Mouse (Mus musculus) kidney, embryonic 14.5 days (tissue): Measurements from ENCODE around the gene Cdhr5. TPM values are rescaled to one million over a fixed set of nuclear protein-coding genes. Genes with fewer than 3 reads are reported as not detected.
A peak's percentile ranks its signal among the peaks of the same experiment; 100 is the strongest.

Source experiments
- ATAC-seq: fragments of 200-750 bp; cut with Nextera tagmentation; 2 replicates; pipeline ENCODE4 v1.8.0; 2017; ENCODE audit warnings: moderate number of reproducible peaks, mild to moderate bottlenecking, moderate TSS enrichment, moderate library complexity; ENCODE audit not compliant: low FRiP score, low TSS enrichment
- H3K27ac ChIP-seq: fragments of 300-500 bp; sonication (generic); 2 replicates; pipeline ENCODE4 v1.5.1; 2014; ENCODE audit warnings: low read depth, mild to moderate bottlenecking, low read length, moderate library complexity, mixed read lengths
- H3K27me3 ChIP-seq: fragments of 300-500 bp; sonication (generic); 2 replicates; pipeline ENCODE4 v1.6.1; 2014; ENCODE audit warnings: mild to moderate bottlenecking, low read length; ENCODE audit not compliant: control insufficient read depth, insufficient read depth
- H3K36me3 ChIP-seq: fragments of 300-500 bp; sonication (generic); 2 replicates; pipeline ENCODE4 v1.6.1; 2014; ENCODE audit warnings: low read length, mixed read lengths; ENCODE audit not compliant: control insufficient read depth, insufficient read depth
- H3K4me1 ChIP-seq: fragments of 300-500 bp; sonication (generic); 2 replicates; pipeline ENCODE4 v1.6.1; 2014; ENCODE audit warnings: low read length, mixed read lengths; ENCODE audit not compliant: control insufficient read depth, insufficient read depth
- H3K4me2 ChIP-seq: fragments of 300-500 bp; sonication (generic); replicated peaks from 2 replicates; pipeline ENCODE4 v1.6.1; 2014; ENCODE audit warnings: low read depth, mild to moderate bottlenecking, low read length
- H3K4me3 ChIP-seq: fragments of 300-500 bp; sonication (generic); 2 replicates; pipeline ENCODE4 v1.5.1; 2014; ENCODE audit warnings: mild to moderate bottlenecking, low read length
- H3K9ac ChIP-seq: fragments of 300-500 bp; sonication (generic); 2 replicates; pipeline ENCODE4 v1.6.1; 2014; ENCODE audit warnings: low read depth, mild to moderate bottlenecking, low read length, moderate library complexity
- H3K9me3 ChIP-seq: fragments of 300-500 bp; sonication (generic); 2 replicates; pipeline ENCODE4 v1.6.1; 2016; ENCODE audit warnings: low read length; ENCODE audit not compliant: control insufficient read depth
- WGBS: fragments of 180-500 bp; shearing (Covaris S2); extraction: QIAGEN DNeasy Blood & Tissue Kit; methylation state at CpG from one replicate; pipeline ENCODE4 v1.1.7; 2014; 5-methylcytosine and 5-hydroxymethylcytosine counted together
- polyA plus RNA-seq: library from polyadenylated mRNA; unstranded; fragments of >200 nt; fragmentation: Nextera tagmentation; extraction: Ambion mirVana; gene quantifications from 2 replicates; pipeline ENCODE4 v1.2.1, GENCODE M21; 2014

Cdhr5 gene
- polyA plus RNA-seq = 1.7 and 3.5 TPM in 2 replicates

GRCm38 (mm10) chr7:141276546-141276945, at the start of gene Cdhr5:
Gene Cdhr5, minus strand, starts transcription at chr7:141276786.
- Histone ChIP-seq H3K4me1 (peaks cover 4% of the 10 kb centered on the region; the same call in 1 of the 2 replicates), H3K27me3 (no peaks in the 10 kb centered on the region), H3K9ac (no peak within 1 kb of the TSS), H3K4me2 (0 out of 2 replicates have a peak within 1 kb of the TSS, but pooled peaks have one; percentile 1), H3K36me3 (no peaks in the 10 kb centered on the region), H3K27ac (no peak within 1 kb of the TSS), H3K9me3 (no peaks in the 10 kb centered on the region), H3K4me3 (no peak within 1 kb of the TSS)
- WGBS = 22% methylated on average over 11 of the region's 11 CpGs
- ATAC-seq = peak; percentile 33; the same call in 1 of the 2 replicates

- ATAC-seq = no peak
- peaks cover 48% of the 10 kb centered on the region for H3K36me3 ChIP-seq
- H3K4me2 ChIP-seq = no peak overlapping the region
- H3K9ac ChIP-seq = peak overlapping the region; percentile 19; the same call in 1 of the 2 replicates
- H3K27me3 ChIP-seq = no peaks in the 10 kb centered on the region
- no peaks in the 10 kb centered on the region for H3K9me3 ChIP-seq
- no peak overlapping the region for H3K27ac ChIP-seq
- H3K4me3 ChIP-seq = no peak overlapping the region
- 96% methylated on average over 1 of the region's 1 CpGs for WGBS
- H3K4me1 ChIP-seq = peaks cover 15% of the 10 kb centered on the region
Observed at GRCm38 (mm10) chr7:141324686-141325085, 48.1 kb upstream of the Cdhr5 start.

DNA sequence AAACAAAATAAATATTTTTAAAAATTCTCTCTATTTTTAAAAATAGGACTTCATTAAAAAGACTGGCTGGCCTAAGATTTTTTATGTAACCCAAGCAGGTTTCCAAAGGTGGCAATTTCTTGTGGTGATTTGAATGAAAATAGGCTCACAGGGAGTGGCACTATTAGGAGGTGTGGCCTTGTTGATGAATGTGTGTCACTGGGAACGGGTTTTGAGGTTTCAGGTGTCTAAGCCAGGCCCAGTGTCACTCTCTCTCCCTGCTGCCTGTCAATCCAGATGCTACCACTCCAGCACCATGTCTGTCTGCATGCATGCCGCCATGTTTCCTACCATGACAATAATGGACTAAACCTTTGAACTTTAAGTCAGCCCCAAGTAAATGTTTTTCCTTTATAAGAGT, 42.9 kb upstream of the Cdhr5 start:
- no peak for ATAC-seq
- Histone ChIP-seq H3K4me2 (no peak overlapping the region), H3K4me1 (no peaks in the 10 kb centered on the region), H3K4me3 (no peak overlapping the region), H3K27me3 (no peaks in the 10 kb centered on the region), H3K36me3 (peaks cover 96% of the 10 kb centered on the region), H3K27ac (no peak overlapping the region), H3K9ac (no peak overlapping the region), H3K9me3 (no peaks in the 10 kb centered on the region)
- WGBS = 60% methylated on average over 2 of the region's 2 CpGs

DNA sequence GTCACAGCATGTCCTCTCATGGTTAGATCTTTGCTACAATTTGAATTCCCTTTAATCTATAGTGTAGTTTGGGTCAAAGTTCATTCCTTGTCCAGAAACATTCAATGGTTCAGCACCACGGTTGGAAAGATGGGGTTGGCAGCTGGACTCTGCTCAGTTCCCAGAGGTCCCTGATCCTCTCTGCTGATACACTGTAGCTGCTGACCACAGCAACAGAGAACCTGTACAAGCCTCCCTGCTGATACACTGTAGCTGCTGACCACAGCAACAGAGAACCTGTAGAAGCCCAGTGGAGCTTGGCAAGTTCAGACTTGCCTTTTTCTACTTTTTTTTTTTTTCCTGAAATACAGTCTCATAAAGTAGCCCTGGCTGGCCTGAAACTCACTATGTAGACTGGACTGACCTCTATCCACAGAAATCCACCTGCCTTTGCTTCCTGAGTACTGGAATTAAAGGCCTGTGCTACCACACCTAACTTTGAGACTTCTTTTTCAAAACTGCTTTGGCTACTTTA, 41.1 kb upstream of the Cdhr5 start:
- Histone ChIP-seq H3K4me2 (no peak overlapping the region), H3K4me3 (no peak overlapping the region), H3K36me3 (peaks cover 97% of the 10 kb centered on the region), H3K27ac (no peak overlapping the region), H3K4me1 (no peaks in the 10 kb centered on the region), H3K27me3 (no peaks in the 10 kb centered on the region), H3K9me3 (no peaks in the 10 kb centered on the region), H3K9ac (no peak overlapping the region)
- no peak for ATAC-seq
- WGBS = 88% methylated on average over 1 of the region's 1 CpGs

- WGBS = 71% methylated on average over 5 of the region's 5 CpGs
- Histone ChIP-seq H3K27ac (no peak overlapping the region), H3K27me3 (no peaks in the 10 kb centered on the region), H3K9me3 (no peaks in the 10 kb centered on the region), H3K4me2 (no peak overlapping the region), H3K9ac (no peak overlapping the region), H3K4me1 (no peaks in the 10 kb centered on the region), H3K4me3 (no peak overlapping the region), H3K36me3 (peaks cover 94% of the 10 kb centered on the region)
- ATAC-seq = no peak; the same call in 1 of the 2 replicates
Observed at GRCm38 (mm10) chr7:141315974-141316373, 39.4 kb upstream of the Cdhr5 start.

DNA sequence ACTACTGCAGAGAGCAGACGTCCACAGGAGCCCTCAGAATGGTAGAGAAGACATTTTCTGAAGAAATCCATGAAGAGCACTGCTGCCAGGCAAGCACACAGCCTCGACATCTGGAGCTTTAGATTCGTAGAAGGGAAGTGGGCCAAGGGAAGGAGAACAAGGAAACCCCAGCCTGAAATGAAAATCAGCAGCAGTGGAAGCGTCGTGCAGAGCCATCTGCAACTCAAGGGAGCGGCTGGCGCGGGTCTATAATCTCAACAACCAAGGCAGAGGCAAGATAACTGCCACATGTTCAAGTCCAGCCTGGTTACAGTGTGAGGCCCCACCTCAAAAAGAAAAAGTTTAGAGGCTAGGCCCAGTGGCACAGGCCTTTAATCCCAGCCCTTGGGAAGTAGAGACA, 38.5 kb upstream of the Cdhr5 start:
- Histone ChIP-seq H3K9me3 (no peaks in the 10 kb centered on the region), H3K36me3 (peaks cover 94% of the 10 kb centered on the region), H3K4me1 (no peaks in the 10 kb centered on the region), H3K9ac (no peak overlapping the region), H3K27me3 (no peaks in the 10 kb centered on the region), H3K4me3 (no peak overlapping the region), H3K27ac (no peak overlapping the region), H3K4me2 (no peak overlapping the region)
- no peak for ATAC-seq
- WGBS = 94% methylated on average over 8 of the region's 8 CpGs

- WGBS = 83% methylated on average over 2 of the region's 2 CpGs
- Histone ChIP-seq H3K36me3 (peaks cover 94% of the 10 kb centered on the region), H3K4me1 (no peaks in the 10 kb centered on the region), H3K4me3 (no peak overlapping the region), H3K4me2 (no peak overlapping the region), H3K9ac (no peak overlapping the region), H3K27ac (no peak overlapping the region), H3K9me3 (no peaks in the 10 kb centered on the region), H3K27me3 (no peaks in the 10 kb centered on the region)
- ATAC-seq = no peak
Observed at GRCm38 (mm10) chr7:141314416-141314815, 37.8 kb upstream of the Cdhr5 start.

GRCm38 (mm10) chr7:141304537-141304936, 28.0 kb upstream of the Cdhr5 start:
- no peak overlapping the region for H3K9ac ChIP-seq
- H3K4me1 ChIP-seq = no peaks in the 10 kb centered on the region
- no peaks in the 10 kb centered on the region for H3K27me3 ChIP-seq
- H3K36me3 ChIP-seq = peaks cover 90% of the 10 kb centered on the region
- no peak overlapping the region for H3K4me2 ChIP-seq
- ATAC-seq = no peak
- WGBS = 92% methylated on average over 4 of the region's 4 CpGs
- no peak overlapping the region for H3K27ac ChIP-seq
- H3K9me3 ChIP-seq = no peaks in the 10 kb centered on the region
- no peak overlapping the region for H3K4me3 ChIP-seq

DNA sequence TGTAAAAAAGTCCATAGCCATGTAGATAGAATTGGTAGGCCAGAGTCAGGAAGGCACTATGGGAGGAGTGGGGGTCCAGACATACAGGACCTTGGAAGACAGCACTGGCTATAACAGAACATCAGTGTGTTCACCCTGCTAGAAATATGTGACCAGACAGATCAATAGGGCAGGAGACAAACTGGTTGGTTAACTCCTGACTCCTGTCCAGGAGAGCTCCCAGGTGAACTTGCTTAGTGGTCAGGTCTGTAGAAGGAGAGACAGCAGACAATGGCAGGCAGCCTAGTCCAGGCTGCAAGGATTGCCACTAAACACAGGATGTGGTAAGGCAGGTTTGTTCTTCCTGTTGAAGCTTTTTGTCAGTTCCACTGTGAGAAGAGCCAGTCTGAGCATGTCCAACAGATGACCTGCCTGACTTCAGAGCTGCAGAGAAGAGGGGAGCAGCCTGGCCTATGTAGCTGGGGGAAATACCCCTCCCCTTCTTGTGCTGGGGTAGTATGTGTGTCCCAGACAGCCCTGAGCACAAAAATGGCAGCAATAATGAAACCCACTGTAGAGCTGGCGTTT, 26.2 kb upstream of the Cdhr5 start:
- Histone ChIP-seq H3K4me2 (no peak overlapping the region), H3K27me3 (no peaks in the 10 kb centered on the region), H3K9me3 (no peaks in the 10 kb centered on the region), H3K27ac (no peak overlapping the region), H3K4me3 (no peak overlapping the region), H3K4me1 (no peaks in the 10 kb centered on the region), H3K36me3 (peaks cover 83% of the 10 kb centered on the region), H3K9ac (no peak overlapping the region)
- 85% methylated on average over 1 of the region's 1 CpGs for WGBS
- no peak for ATAC-seq
